Mouse (Mus musculus): ENCODE measurements around the gene Cacng8.

DNA sequence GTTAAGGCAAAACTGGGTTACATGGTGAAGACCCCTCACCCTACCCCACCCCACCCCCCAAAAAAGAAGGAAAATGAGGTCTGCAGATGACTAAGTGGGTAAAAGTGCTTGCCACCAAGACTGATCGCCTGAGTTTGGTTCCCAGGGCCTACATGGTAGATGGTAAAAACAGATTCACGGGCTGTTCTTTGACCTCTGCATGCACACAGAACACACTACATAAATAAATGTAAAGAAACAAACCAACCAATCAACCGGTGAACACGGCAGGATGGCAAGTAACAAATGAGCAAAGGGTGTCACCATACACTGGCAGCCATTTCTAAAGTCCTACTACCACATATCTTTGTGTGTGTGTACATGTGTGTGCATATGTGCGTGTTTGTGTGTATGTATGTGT is 42.2 kb upstream of the Cacng8 start:
- TF ChIP-seq CTCF (IDR thresholded peaks at IDR 0.05; ENCODE audit: borderline replicate concordance, insufficient read depth, low read length) (no peak), POLR2A (IDR thresholded peaks at IDR 0.05; ENCODE audit: low read depth, low read length) (no peak)

Measured in embryonic fibroblast, embryonic 13.5 days (primary cell).